Mouse (Mus musculus) midbrain, embryonic 16.5 days (tissue): ENCODE results near the gene Dus3l. TPM values are rescaled to one million over a fixed set of nuclear protein-coding genes. Genes with fewer than 3 reads are reported as not detected.

Source experiments
- ATAC-seq: fragments of 200-750 bp; cut with Nextera tagmentation; 2 replicates; pipeline ENCODE4 v1.8.0; 2017; ENCODE audit warnings: moderate TSS enrichment
- H3K27ac ChIP-seq: fragments of 300-500 bp; sonication (generic); 2 replicates; pipeline ENCODE4 v1.5.1; 2014; ENCODE audit warnings: mild to moderate bottlenecking, low read length, mixed read lengths
- H3K27me3 ChIP-seq: fragments of 300-500 bp; sonication (generic); 2 replicates; pipeline ENCODE4 v1.6.1; 2014; ENCODE audit warnings: low read depth, low read length, mixed read lengths; ENCODE audit not compliant: control insufficient read depth, insufficient read depth
- H3K36me3 ChIP-seq: fragments of 300-500 bp; sonication (generic); 2 replicates; pipeline ENCODE4 v1.6.1; 2014; ENCODE audit warnings: mild to moderate bottlenecking, low read length, moderate library complexity, mixed read lengths; ENCODE audit not compliant: control insufficient read depth, insufficient read depth
- H3K4me1 ChIP-seq: fragments of 300-500 bp; sonication (generic); 2 replicates; pipeline ENCODE4 v1.6.1; 2014; ENCODE audit warnings: mild to moderate bottlenecking, low read length, mixed read lengths; ENCODE audit not compliant: control insufficient read depth, insufficient read depth
- H3K4me2 ChIP-seq: fragments of 300-500 bp; sonication (generic); 2 replicates; pipeline ENCODE4 v1.6.1; 2014; ENCODE audit warnings: mild to moderate bottlenecking, low read length, mixed read lengths
- H3K4me3 ChIP-seq: fragments of 300-500 bp; sonication (generic); 2 replicates; pipeline ENCODE4 v1.5.1; 2014; ENCODE audit warnings: low read depth, mild to moderate bottlenecking, low read length, moderate library complexity, mixed read lengths
- H3K9ac ChIP-seq: fragments of 300-500 bp; sonication (generic); 2 replicates; pipeline ENCODE4 v1.6.1; 2014; ENCODE audit warnings: low read depth, low read length, mixed read lengths
- H3K9me3 ChIP-seq: fragments of 300-500 bp; sonication (generic); replicated peaks from 2 replicates; pipeline ENCODE4 v1.6.1; 2014; ENCODE audit warnings: mild to moderate bottlenecking, low read length, mixed read lengths; ENCODE audit not compliant: control insufficient read depth, poor library complexity, severe bottlenecking
- WGBS: fragments of 180-500 bp; shearing (Covaris S2); extraction: QIAGEN DNeasy Blood & Tissue Kit; methylation state at CpG from one replicate; pipeline ENCODE4 v1.1.7; 2014; 5-methylcytosine and 5-hydroxymethylcytosine counted together
- polyA plus RNA-seq: library from polyadenylated mRNA; unstranded; fragments of >200 nt; fragmentation: Nextera tagmentation; extraction: Ambion mirVana; gene quantifications from 2 replicates; pipeline ENCODE4 v1.2.1, GENCODE M21; 2015

The Dus3l gene
- polyA plus RNA-seq, 1 experiment from 2014 or later: 106 TPM

- Histone ChIP-seq H3K9me3 (no peaks in the 10 kb centered on the region), H3K27me3 (no peaks in the 10 kb centered on the region), H3K9ac (no peak overlapping the region), H3K27ac (no peak overlapping the region), H3K4me2 (no peak overlapping the region), H3K4me1 (no peaks in the 10 kb centered on the region), H3K4me3 (no peak overlapping the region), H3K36me3 (peaks cover 16% of the 10 kb centered on the region)
- ATAC-seq: no peak
- 17% methylated on average over 7 of the region's 7 CpGs for WGBS
These were observed 37.4 kb upstream of the Dus3l start for GRCm38 (mm10) chr17:56727029-56727649.

- no peak overlapping the region for H3K4me2 ChIP-seq
- H3K9ac ChIP-seq: no peak overlapping the region
- ATAC-seq: no peak
- no peaks in the 10 kb centered on the region for H3K27me3 ChIP-seq
- WGBS: 11% methylated on average over 12 of the region's 12 CpGs
- H3K36me3 ChIP-seq: peaks cover 11% of the 10 kb centered on the region
- no peak overlapping the region for H3K27ac ChIP-seq
- H3K4me3 ChIP-seq: no peak overlapping the region
- no peaks in the 10 kb centered on the region for H3K9me3 ChIP-seq
- H3K4me1 ChIP-seq: no peaks in the 10 kb centered on the region
These were observed 36.9 kb upstream of the Dus3l start for GRCm38 (mm10) chr17:56727659-56728058.

DNA sequence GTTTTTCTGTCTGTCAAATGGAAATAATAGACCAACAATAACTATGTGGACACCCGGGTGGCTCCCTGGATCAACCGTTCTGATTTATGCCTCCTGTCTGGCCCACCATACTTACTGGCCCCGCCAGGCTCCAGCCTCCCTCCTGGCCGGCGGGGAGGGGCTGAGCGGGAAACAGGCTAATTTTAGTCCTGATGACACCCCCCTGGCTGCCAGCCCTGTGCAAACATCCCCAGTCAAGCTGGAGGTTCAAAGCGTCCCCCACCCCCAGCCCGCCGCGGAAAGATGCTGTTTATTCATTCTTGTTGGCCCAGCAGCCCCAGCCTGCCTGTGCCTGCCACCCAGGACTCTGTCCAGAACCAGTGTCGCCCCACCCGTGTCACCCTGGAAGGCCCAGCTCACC is 36.4 kb upstream of the Dus3l start:
- Histone ChIP-seq H3K9me3 (no peaks in the 10 kb centered on the region), H3K27ac (no peak overlapping the region), H3K36me3 (peaks cover 6% of the 10 kb centered on the region; the same call in 1 of the 2 replicates), H3K9ac (no peak overlapping the region), H3K4me1 (no peaks in the 10 kb centered on the region), H3K27me3 (no peaks in the 10 kb centered on the region), H3K4me3 (no peak overlapping the region), H3K4me2 (no peak overlapping the region)
- 44% methylated on average over 12 of the region's 12 CpGs for WGBS
- ATAC-seq: no peak

DNA sequence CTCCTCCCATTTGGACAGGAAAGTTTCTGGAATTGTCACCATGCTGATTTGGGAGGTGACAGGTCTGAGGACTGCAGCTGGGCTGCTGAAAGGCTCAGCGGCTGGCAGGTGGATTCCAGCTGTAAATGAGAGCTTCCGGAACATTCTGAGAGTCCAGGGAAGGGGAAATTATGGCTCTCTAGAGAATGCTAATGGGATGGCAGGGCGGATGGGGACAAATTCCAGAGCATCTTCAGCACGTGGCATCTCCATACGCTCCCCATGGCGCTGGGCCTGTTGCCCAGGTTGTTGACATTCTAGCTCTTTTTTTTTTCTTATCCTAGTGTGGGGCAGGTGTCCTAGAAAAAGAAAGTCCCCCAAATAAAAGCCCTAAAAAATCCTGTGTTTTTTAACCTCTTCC is 35.4 kb upstream of the Dus3l start:
- 54% methylated on average over 6 of the region's 6 CpGs for WGBS
- H3K4me1 ChIP-seq: no peaks in the 10 kb centered on the region
- H3K9me3 ChIP-seq: no peaks in the 10 kb centered on the region
- H3K36me3 ChIP-seq: no peaks in the 10 kb centered on the region; the same call in 1 of the 2 replicates
- H3K9ac ChIP-seq: no peak overlapping the region
- no peak overlapping the region for H3K27ac ChIP-seq
- H3K4me3 ChIP-seq: no peak overlapping the region
- no peak overlapping the region for H3K4me2 ChIP-seq
- no peak for ATAC-seq
- no peaks in the 10 kb centered on the region; the same call in 1 of the 2 replicates for H3K27me3 ChIP-seq

- H3K4me2 ChIP-seq: no peak overlapping the region
These were observed 34.9 kb upstream of the Dus3l start for GRCm38 (mm10) chr17:56729656-56730055.

DNA sequence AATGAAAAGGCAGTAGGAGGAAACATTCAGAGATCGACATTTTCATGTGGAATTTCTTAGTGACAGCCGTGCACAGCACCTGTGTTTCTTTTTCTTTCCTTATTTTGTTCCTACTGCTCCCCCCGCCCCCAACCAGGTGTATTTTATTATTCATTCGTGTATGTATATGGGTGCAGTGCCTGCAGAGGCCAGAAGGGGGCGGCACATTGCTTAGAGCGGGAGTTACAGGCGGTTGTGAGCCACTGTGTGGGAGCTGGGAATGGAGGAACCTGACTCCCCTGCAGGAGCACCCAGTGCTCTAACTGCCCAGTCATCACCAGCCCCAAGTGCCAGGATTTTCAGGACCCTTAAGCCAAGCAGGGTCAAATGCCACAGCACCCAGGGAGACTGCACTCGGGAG is 28.0 kb upstream of the Dus3l start:
- Histone ChIP-seq H3K27ac (no peak overlapping the region), H3K36me3 (no peaks in the 10 kb centered on the region), H3K9me3 (no peaks in the 10 kb centered on the region), H3K9ac (no peak overlapping the region), H3K4me2 (no peak overlapping the region), H3K4me3 (no peak overlapping the region), H3K27me3 (no peaks in the 10 kb centered on the region; the same call in 1 of the 2 replicates), H3K4me1 (no peaks in the 10 kb centered on the region)
- WGBS: 49% methylated on average over 8 of the region's 8 CpGs
- no peak for ATAC-seq

More at GRCm38 (mm10) chr17:56729656-56730055, 34.9 kb upstream of the Dus3l start:
- H3K9me3 ChIP-seq: no peaks in the 10 kb centered on the region
- no peaks in the 10 kb centered on the region; the same call in 1 of the 2 replicates for H3K27me3 ChIP-seq
- no peak overlapping the region for H3K4me3 ChIP-seq
- 57% methylated on average over 2 of the region's 2 CpGs for WGBS
- H3K27ac ChIP-seq: no peak overlapping the region
- H3K9ac ChIP-seq: no peak overlapping the region
- no peak for ATAC-seq
- no peaks in the 10 kb centered on the region; the same call in 1 of the 2 replicates for H3K36me3 ChIP-seq
- H3K4me1 ChIP-seq: no peaks in the 10 kb centered on the region

- ATAC-seq: no peak
- no peak overlapping the region for H3K4me3 ChIP-seq
- H3K27ac ChIP-seq: no peak overlapping the region
- H3K9me3 ChIP-seq: no peaks in the 10 kb centered on the region
- 84% methylated on average over 10 of the region's 10 CpGs for WGBS
- no peak overlapping the region for H3K4me2 ChIP-seq
- no peaks in the 10 kb centered on the region for H3K4me1 ChIP-seq
- H3K27me3 ChIP-seq: no peaks in the 10 kb centered on the region; the same call in 1 of the 2 replicates
- no peak overlapping the region for H3K9ac ChIP-seq
- H3K36me3 ChIP-seq: no peaks in the 10 kb centered on the region
These were observed 26.3 kb upstream of the Dus3l start for GRCm38 (mm10) chr17:56738221-56738620.

DNA sequence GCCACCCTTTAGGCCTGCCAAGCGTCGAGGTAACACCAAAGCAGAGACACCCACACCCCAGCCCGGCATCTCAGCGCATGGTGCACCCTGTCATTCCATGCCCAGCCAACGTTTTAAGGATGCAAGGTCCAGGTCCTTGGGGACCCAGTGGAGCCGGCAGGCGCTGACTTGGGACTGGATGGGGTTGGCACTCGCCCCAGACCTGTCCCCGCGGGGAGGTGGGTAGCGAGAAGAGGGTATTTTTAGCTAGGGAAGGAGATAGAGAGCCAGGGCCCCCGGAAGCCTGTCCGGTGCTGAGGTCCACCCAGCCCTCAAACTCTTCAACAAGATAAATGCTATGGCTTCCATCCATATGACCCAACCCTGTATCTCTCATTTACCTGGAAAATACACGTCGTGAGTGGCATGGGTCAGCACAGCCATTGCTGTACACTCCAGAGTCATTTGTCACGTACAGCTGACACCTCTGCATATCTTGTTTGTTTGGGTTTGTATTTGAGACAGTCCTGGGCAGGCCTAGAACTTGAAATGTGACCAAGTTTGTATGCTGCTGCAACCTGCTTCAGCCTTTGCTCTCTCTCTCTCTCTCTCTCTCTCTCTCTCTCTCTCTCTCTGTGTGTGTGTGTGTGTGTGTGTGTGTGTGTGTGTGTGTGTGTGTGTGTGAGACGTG is 24.3 kb upstream of the Dus3l start:
- H3K9ac ChIP-seq: no peak overlapping the region
- H3K9me3 ChIP-seq: no peaks in the 10 kb centered on the region
- no peak overlapping the region for H3K27ac ChIP-seq
- ATAC-seq: 0 out of 2 replicates have a peak, but pooled peaks have one; percentile 17
- H3K27me3 ChIP-seq: no peaks in the 10 kb centered on the region
- no peak overlapping the region for H3K4me3 ChIP-seq
- 81% methylated on average over 17 of the region's 17 CpGs for WGBS
- no peaks in the 10 kb centered on the region for H3K36me3 ChIP-seq
- no peak overlapping the region for H3K4me2 ChIP-seq
- no peaks in the 10 kb centered on the region for H3K4me1 ChIP-seq

- Histone ChIP-seq H3K4me2 (no peak overlapping the region), H3K9me3 (no peaks in the 10 kb centered on the region), H3K9ac (no peak overlapping the region), H3K27me3 (no peaks in the 10 kb centered on the region), H3K4me3 (no peak overlapping the region), H3K27ac (no peak overlapping the region), H3K4me1 (no peaks in the 10 kb centered on the region), H3K36me3 (no peaks in the 10 kb centered on the region)
- no peak for ATAC-seq
- 75% methylated on average over 17 of the region's 17 CpGs for WGBS
These were observed 23.8 kb upstream of the Dus3l start for GRCm38 (mm10) chr17:56740788-56741160.
